Mouse (Mus musculus) liver, embryonic 14.5 days (tissue): ENCODE data around the gene Hdac9.

ENCODE experiments used
- CTCF ChIP-seq: IDR thresholded peaks from 2 replicates; pipeline ENCODE4 v1.5.1; 2016; ENCODE audit warnings: antibody characterized with exemption, low read depth, control low read depth
- EP300 ChIP-seq: IDR thresholded peaks from 2 replicates; pipeline ENCODE4 v1.6.1; 2016; ENCODE audit warnings: antibody characterized with exemption, low read depth

DNA sequence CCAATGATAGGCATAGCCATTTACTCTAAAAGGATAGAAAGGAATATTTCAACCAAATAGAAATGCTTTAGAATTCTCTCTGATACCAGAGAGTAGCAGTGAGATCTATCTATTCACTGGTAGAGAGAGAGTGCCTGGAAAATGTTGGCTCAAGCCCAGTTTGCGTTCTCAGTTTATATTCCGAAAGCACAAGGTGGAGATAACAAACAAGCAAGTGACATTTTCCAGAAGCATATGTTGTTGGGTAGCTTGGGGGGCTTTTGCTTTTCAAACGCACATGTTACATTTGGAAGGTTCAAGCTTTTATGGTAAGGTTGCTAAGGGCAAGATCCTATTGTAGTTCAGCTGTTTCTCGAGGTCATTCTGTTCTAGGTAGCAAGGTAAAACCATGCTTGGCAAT lies 657.2 kb downstream of the Hdac9 start:
- TF ChIP-seq CTCF (no peak), EP300 (no peak)
